Mouse (Mus musculus): ENCODE measurements around the gene Nfkb1.

The Nfkb1 gene

GRCm38 (mm10) chr3:135546212-135546923 is 145.0 kb downstream of the Nfkb1 start:
- ATAC-seq (ENCODE audit: low TSS enrichment), result no peak

Data from frontal cortex, adult (tissue).